Mouse (Mus musculus) layer of hippocampus, adult 9-11 months (tissue): Measurements from ENCODE around the gene Fam135a.
A peak's percentile ranks its signal among the peaks of the same experiment; 100 is the strongest.
"Not testable (repeated sequence)": the region's sequence is repeated elsewhere in the genome, so short reads cannot be mapped to it uniquely, and the experiment has no call there.

Experiments used
- DNase-seq: peaks from one replicate; pipeline ENCODE4 v3.0.0; 2022

Fam135a gene

GRCm38 (mm10) chr1:24066706-24067105 lies 33.4 kb downstream of the Fam135a start:
- no peak for DNase-seq

GRCm38 (mm10) chr1:24055706-24056105 lies 44.4 kb downstream of the Fam135a start:
- DNase-seq, result no peak

- DNase-seq, result no peak
Observed at GRCm38 (mm10) chr1:24046730-24047510, 53.2 kb downstream of the Fam135a start.

GRCm38 (mm10) chr1:24045627-24046026 lies 54.5 kb downstream of the Fam135a start:
- no peak for DNase-seq

- DNase-seq, result no peak
Observed at GRCm38 (mm10) chr1:24043007-24043406, 57.1 kb downstream of the Fam135a start.

- no peak for DNase-seq
Observed at GRCm38 (mm10) chr1:24033759-24034423, 66.2 kb downstream of the Fam135a start.

- DNase-seq, result no peak
Observed at GRCm38 (mm10) chr1:24010821-24011220, 89.3 kb downstream of the Fam135a start.

GRCm38 (mm10) chr1:24010016-24010415 lies 90.1 kb downstream of the Fam135a start:
- no peak for DNase-seq

GRCm38 (mm10) chr1:24007621-24008020 lies 92.5 kb downstream of the Fam135a start:
- DNase-seq, result no peak

- peak; percentile 90 for DNase-seq
Observed at GRCm38 (mm10) chr1:24005070-24005804, 94.9 kb downstream of the Fam135a start, which contains the start of gene Sdhaf4. Gene Sdhaf4 (minus strand): TSS chr1:24005656.

- no peak for DNase-seq
Observed at GRCm38 (mm10) chr1:23999318-23999717, 100.8 kb downstream of the Fam135a start.

- no peak for DNase-seq
Observed at GRCm38 (mm10) chr1:23998866-23999265, 101.3 kb downstream of the Fam135a start.

GRCm38 (mm10) chr1:23998120-23998810 lies 101.9 kb downstream of the Fam135a start:
- DNase-seq, result no peak

- no peak for DNase-seq
Observed at GRCm38 (mm10) chr1:23997493-23997892, 102.6 kb downstream of the Fam135a start.

- DNase-seq, result no peak
Observed at GRCm38 (mm10) chr1:23995420-23995819, 104.7 kb downstream of the Fam135a start.

- DNase-seq, result no peak
Observed at GRCm38 (mm10) chr1:23983118-23983517, 117.0 kb downstream of the Fam135a start.

GRCm38 (mm10) chr1:23978281-23978680 lies 121.9 kb downstream of the Fam135a start:
- peak; percentile 77 for DNase-seq

GRCm38 (mm10) chr1:23971159-23971558 lies 129.0 kb downstream of the Fam135a start:
- not testable (repeated sequence) for DNase-seq

GRCm38 (mm10) chr1:23968027-23968725 lies 132.0 kb downstream of the Fam135a start:
- no peak for DNase-seq

GRCm38 (mm10) chr1:23966226-23966625 lies 133.9 kb downstream of the Fam135a start:
- no peak for DNase-seq
